In genomic region chr16:52076652-52077051, GRCm38 (mm10) we compare ENCODE assay signal across 12 mouse cellular contexts. TPM values are rescaled to one million over a fixed set of nuclear protein-coding genes. Genes with fewer than 3 reads are reported as not detected.
A peak's percentile ranks its signal among the peaks of the same experiment; 100 is the strongest.
DNase-seq lines count a peak whose midpoint lies in the region; ATAC-seq and TF ChIP-seq lines count a peak whose summit lies in the region.
"Had no signal": no experiment of that assay in that cellular context is flagged by ENCODE, and none has a peak within 500 bp of the region (broad histone marks: within the 10 kb centered on the region; RNA-seq: fewer than 3 reads in every experiment).

No protein-coding gene starts in this region.

- H3K36me3 ChIP-seq in heart, embryonic 13.5 days: no peaks in the 10 kb centered on the region
- H3K36me3 ChIP-seq in heart, embryonic 11.5 days (ENCODE audit: control insufficient read depth, insufficient read depth, low read length): no peaks in the 10 kb centered on the region; the same call in 1 of the 2 replicates
- H3K36me3 ChIP-seq in neural tube, embryonic 13.5 days: no peaks in the 10 kb centered on the region
- H3K36me3 ChIP-seq in forebrain, postnatal 0 days (ENCODE audit: insufficient read depth): no peaks in the 10 kb centered on the region
- H3K36me3 ChIP-seq: limb, embryonic 13.5 days had no signal

- no peak for ATAC-seq in heart, embryonic 13.5 days (ENCODE audit: extremely low read depth, insufficient number of reproducible peaks, low FRiP score, low TSS enrichment)
- ATAC-seq in heart, embryonic 11.5 days (replicated peaks; ENCODE audit: insufficient number of reproducible peaks, low FRiP score, low TSS enrichment): no peak
- ATAC-seq in neural tube, embryonic 13.5 days (ENCODE audit: low read depth): peak; percentile 12; the same call in 1 of the 2 replicates
- ATAC-seq in forebrain, postnatal 0 days: no peak

- H3K27me3 ChIP-seq in heart, embryonic 13.5 days (replicated peaks): no peaks in the 10 kb centered on the region
- no peaks in the 10 kb centered on the region for H3K27me3 ChIP-seq in heart, embryonic 11.5 days (ENCODE audit: control insufficient read depth, insufficient read depth, low read length)
- H3K27me3 ChIP-seq in neural tube, embryonic 13.5 days: no peaks in the 10 kb centered on the region
- H3K27me3 ChIP-seq in forebrain, postnatal 0 days (ENCODE audit: insufficient read depth, low read length): no peaks in the 10 kb centered on the region
- H3K27me3 ChIP-seq: limb, embryonic 13.5 days had no signal

- 0 out of 2 replicates have a peak overlapping the region, but pooled peaks have one; percentile 2 for H3K27ac ChIP-seq in heart, embryonic 13.5 days (replicated peaks)
- no peak overlapping the region for H3K27ac ChIP-seq in heart, embryonic 11.5 days (ENCODE audit: low read depth, low read length)
- no peak overlapping the region for H3K27ac ChIP-seq in neural tube, embryonic 13.5 days (replicated peaks)
- no peak overlapping the region for H3K27ac ChIP-seq in forebrain, postnatal 0 days (ENCODE audit: low read depth, low read length)
- H3K27ac ChIP-seq: left cerebral cortex, adult 2 months; limb, embryonic 13.5 days had no signal

- 55% methylated on average over 7 of the region's 7 CpGs for WGBS in heart, embryonic 13.5 days
- WGBS in heart, embryonic 11.5 days (ENCODE audit: insufficient replicate concordance): 56% methylated on average over 7 of the region's 7 CpGs
- 64% methylated on average over 7 of the region's 7 CpGs for WGBS in neural tube, embryonic 13.5 days
- WGBS in forebrain, postnatal 0 days: 47% methylated on average over 7 of the region's 7 CpGs

- no peaks in the 10 kb centered on the region for H3K9me3 ChIP-seq in heart, embryonic 13.5 days
- no peaks in the 10 kb centered on the region for H3K9me3 ChIP-seq in heart, embryonic 11.5 days (replicated peaks; ENCODE audit: control insufficient read depth, low read length)
- no peaks in the 10 kb centered on the region for H3K9me3 ChIP-seq in neural tube, embryonic 13.5 days
- H3K9me3 ChIP-seq in forebrain, postnatal 0 days (ENCODE audit: low read length): no peaks in the 10 kb centered on the region
- H3K9me3 ChIP-seq: limb, embryonic 13.5 days had no signal

- TF ChIP-seq CTCF in forebrain, postnatal 0 days (IDR thresholded peaks at IDR 0.05; ENCODE audit: low read depth): no peak

- no peak overlapping the region for H3K4me3 ChIP-seq in heart, embryonic 13.5 days
- H3K4me3 ChIP-seq in heart, embryonic 11.5 days (ENCODE audit: low read depth, low read length): no peak overlapping the region
- no peak overlapping the region for H3K4me3 ChIP-seq in neural tube, embryonic 13.5 days
- H3K4me3 ChIP-seq in forebrain, postnatal 0 days (ENCODE audit: low read depth, low read length): no peak overlapping the region
- H3K4me3 ChIP-seq: left cerebral cortex, adult 2 months; limb, embryonic 13.5 days had no signal

- no peak overlapping the region for H3K4me2 ChIP-seq in heart, embryonic 13.5 days
- H3K4me2 ChIP-seq in heart, embryonic 11.5 days: no peak overlapping the region
- H3K4me2 ChIP-seq in neural tube, embryonic 13.5 days: no peak overlapping the region
- H3K4me2 ChIP-seq in forebrain, postnatal 0 days (ENCODE audit: low read depth): no peak overlapping the region
- H3K4me2 ChIP-seq: limb, embryonic 13.5 days had no signal

- H3K9ac ChIP-seq in heart, embryonic 13.5 days: no peak overlapping the region
- no peak overlapping the region for H3K9ac ChIP-seq in heart, embryonic 11.5 days (ENCODE audit: low read depth, low read length)
- no peak overlapping the region for H3K9ac ChIP-seq in neural tube, embryonic 13.5 days
- H3K9ac ChIP-seq in forebrain, postnatal 0 days: no peak overlapping the region
- H3K9ac ChIP-seq: limb, embryonic 13.5 days had no signal

- H3K4me1 ChIP-seq in heart, embryonic 13.5 days: peaks cover 70% of the 10 kb centered on the region
- H3K4me1 ChIP-seq in heart, embryonic 11.5 days (ENCODE audit: control insufficient read depth, insufficient read depth, low read length): peaks cover 27% of the 10 kb centered on the region
- peaks cover 36% of the 10 kb centered on the region for H3K4me1 ChIP-seq in neural tube, embryonic 13.5 days (replicated peaks)
- H3K4me1 ChIP-seq in forebrain, postnatal 0 days (ENCODE audit: insufficient read depth): peaks cover 10% of the 10 kb centered on the region

- DNase-seq in neural tube, embryonic 10.5 days (ENCODE audit: extremely low spot score, low spot score): no peak
- peak; percentile 85 for DNase-seq in cerebellum, adult 9-10 months
- peak; percentile 29 for DNase-seq in forebrain, postnatal 0 days
- no peak for DNase-seq in liver
- DNase-seq in thymus, postnatal 36 days: no peak
- DNase-seq: kidney, adult 8-10 months; thymus, adult 2 months had no signal

RNA-seq across cellular contexts. Expression of gene Cblb, which starts 45.6 kb away (rescaled TPM):
- 8.4 and 9.2 TPM in 2 replicates for polyA plus RNA-seq in heart, embryonic 13.5 days (2015; fragmentation: Nextera tagmentation; extraction: Ambion mirVana)
- polyA plus RNA-seq in heart, embryonic 11.5 days (2014; fragmentation: Nextera tagmentation; extraction: Ambion mirVana): 15.3 and 17.4 TPM in 2 replicates
- polyA plus RNA-seq in neural tube, embryonic 13.5 days (2015; fragmentation: Nextera tagmentation; extraction: Ambion mirVana): 16.8 and 20.1 TPM in 2 replicates
- 12.0 and 14.5 TPM in 2 replicates for total RNA-seq in forebrain, postnatal 0 days (2014; rRNA removed)
- polyA plus RNA-seq in forebrain, postnatal 0 days (2015; fragmentation: Nextera tagmentation; extraction: Ambion mirVana): 6.5 TPM in 2 replicates

Comparison
In these comparisons a context has a peak if more than half of its experiments do, and no peak if none do; other contexts are left out.
1. DNase-seq: peak in cerebellum, adult 9-10 months (single experiment) and forebrain, postnatal 0 days (single experiment); none in neural tube, embryonic 10.5 days (single experiment), liver (single experiment) and thymus, postnatal 36 days (0 of 2).